8 mouse cellular contexts compared by ENCODE assay signal in the genomic region with DNA sequence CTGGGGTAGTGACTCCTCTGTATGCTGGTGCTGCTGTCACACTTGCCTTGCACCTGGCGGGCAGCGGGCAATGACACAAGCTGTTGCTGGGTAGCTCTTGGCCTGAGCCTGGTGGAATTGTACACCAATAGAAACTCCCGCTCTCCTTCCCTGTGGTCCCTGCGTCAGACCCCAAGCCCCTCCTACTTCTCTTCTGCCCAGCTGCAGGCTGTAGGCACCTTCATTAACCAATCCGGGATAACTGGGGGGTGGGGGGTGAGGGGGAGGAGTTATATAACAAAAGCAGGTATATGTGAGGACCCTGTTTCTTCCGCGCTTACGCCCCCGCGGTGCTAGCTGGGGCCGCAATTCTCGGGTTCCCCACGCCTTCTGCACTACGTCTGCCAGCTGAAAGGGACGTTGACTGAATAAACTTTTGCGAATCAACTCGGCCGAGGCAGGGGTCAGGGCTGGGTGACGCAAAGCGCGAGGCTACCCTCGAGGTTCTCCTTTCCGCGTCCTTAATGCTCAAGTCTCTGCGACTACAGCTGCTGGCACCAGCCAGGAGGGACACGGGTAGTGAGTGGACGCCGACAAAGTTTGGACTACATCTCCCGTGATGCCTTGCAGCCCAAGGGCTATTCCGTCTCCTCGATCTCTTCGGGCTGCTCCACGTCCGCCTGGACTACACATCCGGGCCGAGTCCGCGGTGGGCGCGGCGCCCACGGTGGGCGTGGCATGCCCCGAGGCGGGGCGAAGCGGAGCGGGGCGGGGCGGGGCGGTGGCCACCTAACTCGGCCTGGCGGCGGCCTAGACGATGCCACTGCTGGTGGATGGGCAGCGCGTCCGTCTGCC. TPM values are rescaled to one million over a fixed set of nuclear protein-coding genes. Genes with fewer than 3 reads are reported as not detected.
DNase-seq lines count a peak whose midpoint lies in the region; ATAC-seq lines count a peak whose summit lies in the region.

A gene (plus strand): TSS at position 286 of the 834 bp plus-strand sequence.

- DNase-seq in MEL-GATA-1-ER (ENCODE audit: extremely low read depth, low read depth) = peak; percentile 89
- peak; percentile 96 for DNase-seq in cerebellum, adult 8-10 months
- peak; percentile 97 for DNase-seq in forelimb bud, embryonic 11.5 days (ENCODE audit: low read depth, low spot score)
- peak; percentile 90 for DNase-seq in layer of hippocampus, adult 9-10 months (ENCODE audit: low spot score)
- peak; percentile 96 for DNase-seq in ovary, postnatal 10 days (ENCODE audit: low spot score)
- peak; percentile 87 to 89 for DNase-seq in thymus, postnatal 10 days (ENCODE audit: low spot score in 2 of 2)

- H3K27ac ChIP-seq in lung, embryonic 16.5 days (ENCODE audit: low read length) = peak within 1 kb of the TSS; percentile 99

- H3K9me3 ChIP-seq in lung, embryonic 16.5 days (ENCODE audit: control insufficient read depth, low read length) = no peaks in the 10 kb centered on the region

- H3K4me3 ChIP-seq in lung, embryonic 16.5 days (ENCODE audit: low read length) = peak within 1 kb of the TSS; percentile 90

- peaks cover 13% of the 10 kb centered on the region for H3K4me1 ChIP-seq in lung, embryonic 16.5 days (replicated peaks; ENCODE audit: control insufficient read depth, insufficient read depth, low read length)

- H3K27me3 ChIP-seq in lung, embryonic 16.5 days (ENCODE audit: control insufficient read depth, insufficient read depth, low read depth, low read length) = no peaks in the 10 kb centered on the region

- WGBS in lung, embryonic 16.5 days = under 1% methylated on average over 43 of the region's 58 CpGs

- peak; percentile 91 to 92 for ATAC-seq in hematopoietic stem cell, adult 5-6 weeks (replicated peaks in 1 of 2; ENCODE audit: insufficient read depth in 1 of 2, low FRiP score in 2 of 2, low TSS enrichment in 1 of 2, low read depth in 1 of 2, poor library complexity in 2 of 2, severe bottlenecking in 2 of 2)
- ATAC-seq in lung, embryonic 16.5 days (ENCODE audit: low read depth) = peak; percentile 97

- peak within 1 kb of the TSS; percentile 94 for H3K9ac ChIP-seq in lung, embryonic 16.5 days (ENCODE audit: low read length)

- peaks cover 5% of the 10 kb centered on the region; the same call in 1 of the 2 replicates for H3K36me3 ChIP-seq in lung, embryonic 16.5 days (ENCODE audit: control insufficient read depth, insufficient read depth, low read length)

- peak within 1 kb of the TSS; percentile 77 for H3K4me2 ChIP-seq in lung, embryonic 16.5 days (ENCODE audit: low read depth, low read length)

RNA-seq across cellular contexts. Expression of the gene that starts here (rescaled TPM):
- total RNA-seq in hematopoietic stem cell, adult 5-6 weeks (2017) = 69.9 and 82.7 TPM in 2 replicates
- polyA plus RNA-seq in lung, embryonic 16.5 days (2015; fragmentation: Nextera tagmentation; extraction: Ambion mirVana) = 163 and 166 TPM in 2 replicates

Comparison
In these comparisons a context has a peak if more than half of its experiments do, and no peak if none do; other contexts are left out.
1. Peak in every context shown above with its lines: DNase-seq, ATAC-seq, H3K4me3 ChIP-seq and H3K27ac ChIP-seq.